Mouse (Mus musculus) heart, embryonic 12.5 days (tissue): ENCODE measurements around the gene Htr2a. TPM values are rescaled to one million over a fixed set of nuclear protein-coding genes. Genes with fewer than 3 reads are reported as not detected.
A peak's percentile ranks its signal among the peaks of the same experiment; 100 is the strongest.

Experiments
- ATAC-seq: fragments of 200-750 bp; cut with Nextera tagmentation; 2 replicates; pipeline ENCODE4 v1.8.0; 2017; ENCODE audit warnings: moderate TSS enrichment, moderate library complexity; ENCODE audit not compliant: insufficient number of reproducible peaks, low FRiP score
- H3K27ac ChIP-seq: fragments of 300-500 bp; sonication (generic); 2 replicates; pipeline ENCODE4 v1.5.1; 2016; ENCODE audit warnings: mild to moderate bottlenecking, moderate library complexity; ENCODE audit not compliant: poor library complexity, severe bottlenecking
- H3K27me3 ChIP-seq: fragments of 300-500 bp; sonication (generic); replicated peaks from 2 replicates; pipeline ENCODE4 v1.6.1; 2016; ENCODE audit warnings: mild to moderate bottlenecking, moderate library complexity
- H3K36me3 ChIP-seq: fragments of 300-500 bp; sonication (generic); 2 replicates; pipeline ENCODE4 v1.6.1; 2016; ENCODE audit warnings: mild to moderate bottlenecking, moderate library complexity
- H3K4me1 ChIP-seq: fragments of 300-500 bp; sonication (generic); replicated peaks from 2 replicates; pipeline ENCODE4 v1.6.1; 2016; ENCODE audit warnings: mild to moderate bottlenecking
- H3K4me2 ChIP-seq: fragments of 300-500 bp; sonication (generic); 2 replicates; pipeline ENCODE4 v1.6.1; 2016; ENCODE audit warnings: mild to moderate bottlenecking, moderate library complexity
- H3K4me3 ChIP-seq: fragments of 300-500 bp; sonication (generic); 2 replicates; pipeline ENCODE4 v1.5.1; 2016; ENCODE audit warnings: mild to moderate bottlenecking
- H3K9ac ChIP-seq: fragments of 300-500 bp; sonication (generic); 2 replicates; pipeline ENCODE4 v1.6.1; 2016; ENCODE audit warnings: mild to moderate bottlenecking, moderate library complexity
- H3K9me3 ChIP-seq: fragments of 300-500 bp; sonication (generic); replicated peaks from 2 replicates; pipeline ENCODE4 v1.6.1; 2016; ENCODE audit warnings: mild to moderate bottlenecking, moderate library complexity
- WGBS: fragments of 180-500 bp; shearing (Covaris S2); methylation state at CpG from one replicate; pipeline ENCODE4 v1.1.7; 2016; 5-methylcytosine and 5-hydroxymethylcytosine counted together
- polyA plus RNA-seq: library from polyadenylated mRNA; unstranded; fragments of >200 nt; fragmentation: Nextera tagmentation; extraction: Ambion mirVana; gene quantifications from 2 replicates; pipeline ENCODE4 v1.2.1, GENCODE M21; 2016

The Htr2a gene
- polyA plus RNA-seq, 1 experiment from 2014 or later, result 1.4 TPM

DNA sequence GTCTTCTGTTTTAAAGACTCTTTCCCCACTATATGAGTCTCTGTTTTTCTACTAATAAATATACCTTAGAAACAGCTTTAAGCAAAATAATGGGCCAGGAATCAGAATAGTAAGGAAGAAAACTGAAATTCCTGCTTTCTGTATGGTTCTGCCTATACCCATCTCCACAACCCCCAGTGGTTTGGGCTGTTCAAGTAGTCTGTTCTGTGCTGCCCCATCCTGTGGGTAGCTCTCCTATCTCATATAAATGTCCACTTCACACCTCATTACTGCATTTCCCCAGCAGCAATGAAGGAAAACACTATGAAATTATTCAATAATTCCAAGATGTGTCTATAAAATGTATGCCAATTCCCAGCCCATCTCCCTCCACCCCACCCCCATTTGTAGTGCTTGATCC lies 56.8 kb downstream of the Htr2a start:
- no peak overlapping the region for H3K4me3 ChIP-seq
- H3K36me3 ChIP-seq, result no peaks in the 10 kb centered on the region
- ATAC-seq, result no peak
- no peaks in the 10 kb centered on the region for H3K4me1 ChIP-seq
- H3K27me3 ChIP-seq, result peaks cover 20% of the 10 kb centered on the region
- H3K4me2 ChIP-seq, result no peak overlapping the region
- no peaks in the 10 kb centered on the region for H3K9me3 ChIP-seq
- no peak overlapping the region for H3K27ac ChIP-seq
- no peak overlapping the region for H3K9ac ChIP-seq

DNA sequence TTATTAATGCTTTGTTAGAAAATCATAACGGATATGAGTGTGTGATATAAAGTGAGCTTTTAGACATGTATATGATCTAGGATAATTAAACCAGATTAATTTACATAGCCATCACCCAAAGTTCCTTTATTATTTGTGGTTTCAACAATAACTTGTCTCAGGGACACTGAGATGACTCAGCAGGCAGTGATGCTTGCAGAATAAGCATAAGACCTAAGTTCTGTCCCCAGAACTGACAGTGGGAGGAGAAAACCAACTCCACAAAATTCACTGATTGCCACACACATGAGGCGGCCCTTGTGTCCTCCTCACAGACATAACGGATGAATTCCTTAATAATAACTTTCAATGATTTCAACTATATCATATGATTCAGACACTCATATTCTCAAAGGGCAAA lies 58.6 kb downstream of the Htr2a start:
- Histone ChIP-seq H3K4me1 (no peaks in the 10 kb centered on the region), H3K9ac (no peak overlapping the region), H3K4me3 (no peak overlapping the region), H3K27ac (no peak overlapping the region), H3K4me2 (no peak overlapping the region), H3K27me3 (peaks cover 12% of the 10 kb centered on the region; the same call in 1 of the 2 replicates), H3K36me3 (no peaks in the 10 kb centered on the region), H3K9me3 (no peaks in the 10 kb centered on the region)
- 81% methylated on average over 3 of the region's 3 CpGs for WGBS
- ATAC-seq, result no peak

DNA sequence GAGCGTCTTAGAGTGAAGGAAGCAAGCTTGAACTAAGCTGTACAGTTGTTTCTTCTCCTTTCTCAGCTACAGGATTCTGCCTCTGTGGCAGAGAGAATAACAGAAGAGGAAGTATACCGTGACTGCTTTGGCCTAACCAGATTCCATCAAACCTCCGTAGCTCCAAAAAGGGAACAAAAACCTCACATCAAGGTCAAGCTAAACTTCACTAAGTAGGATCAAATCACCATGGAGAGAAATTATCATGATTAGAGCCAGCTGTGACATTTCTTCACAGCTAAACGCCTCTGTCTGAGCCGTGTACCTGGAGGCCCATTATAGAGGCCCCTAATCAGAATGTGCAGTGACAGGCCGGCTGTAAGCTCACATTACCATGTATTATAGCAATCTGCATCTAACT lies 63.3 kb downstream of the Htr2a start:
- Histone ChIP-seq H3K36me3 (no peaks in the 10 kb centered on the region), H3K27ac (no peak overlapping the region)
- no peak for ATAC-seq

DNA sequence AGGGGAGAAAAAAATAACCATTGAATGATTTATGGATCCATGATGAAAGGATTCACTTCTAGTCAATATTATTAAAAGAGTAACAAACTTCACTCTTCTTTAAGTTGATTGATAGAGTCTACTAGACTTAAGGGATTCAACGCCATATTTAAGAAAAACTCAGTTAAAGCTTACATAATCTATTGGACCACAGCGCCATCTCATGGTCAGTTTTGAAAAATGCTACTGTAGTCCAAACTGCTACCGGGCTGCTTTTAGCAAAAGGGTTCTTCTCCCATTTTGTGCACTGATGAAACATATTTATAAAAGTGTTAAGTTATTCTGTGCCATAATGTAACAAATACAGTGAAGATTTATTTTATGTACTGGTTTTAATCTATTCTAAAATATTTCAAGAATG lies 68.4 kb downstream of the Htr2a start:
- Histone ChIP-seq H3K27ac (no peak overlapping the region), H3K9ac (no peak overlapping the region), H3K4me3 (no peak overlapping the region), H3K9me3 (no peaks in the 10 kb centered on the region), H3K4me2 (no peak overlapping the region), H3K27me3 (0 out of 2 replicates have a peak, but pooled peaks cover 3% of the 10 kb centered on the region), H3K36me3 (no peaks in the 10 kb centered on the region), H3K4me1 (no peaks in the 10 kb centered on the region)
- 19% methylated on average over 3 of the region's 3 CpGs for WGBS
- ATAC-seq, result no peak

More for the DNA sequence above, 63.3 kb downstream of the Htr2a start:
- H3K27me3 ChIP-seq, result no peaks in the 10 kb centered on the region
- whole genome bisulfite sequencing, result 65% methylated on average over 6 of the region's 6 CpGs
- H3K9ac ChIP-seq, result no peak overlapping the region
- H3K9me3 ChIP-seq, result no peaks in the 10 kb centered on the region
- no peak overlapping the region for H3K4me2 ChIP-seq
- no peak overlapping the region for H3K4me3 ChIP-seq
- no peaks in the 10 kb centered on the region for H3K4me1 ChIP-seq

DNA sequence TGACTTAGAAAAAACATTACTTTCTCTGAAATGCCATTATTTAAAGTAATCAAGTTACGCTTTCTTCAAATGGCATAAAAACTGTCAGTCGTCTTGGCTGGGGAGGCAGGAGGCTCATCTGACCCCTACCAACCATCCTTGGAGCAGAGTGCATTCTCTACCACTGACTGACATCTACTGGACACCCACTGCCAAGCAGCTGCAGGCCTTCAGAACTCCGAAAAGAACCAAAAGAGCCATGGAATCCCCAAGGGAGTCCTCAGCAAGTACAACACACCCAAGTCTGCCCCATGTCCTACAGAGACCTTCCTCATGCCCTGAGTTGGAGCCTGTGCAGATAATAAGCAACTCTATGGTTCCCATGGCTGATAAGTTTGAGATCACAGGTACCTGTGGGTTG lies 82.9 kb downstream of the Htr2a start:
- ATAC-seq, result no peak
- H3K9me3 ChIP-seq, result no peaks in the 10 kb centered on the region
- H3K36me3 ChIP-seq, result no peaks in the 10 kb centered on the region
- no peak overlapping the region for H3K4me3 ChIP-seq
- H3K27ac ChIP-seq, result no peak overlapping the region
- no peak overlapping the region for H3K9ac ChIP-seq
- H3K4me1 ChIP-seq, result no peaks in the 10 kb centered on the region
- WGBS, result 64% methylated on average over 3 of the region's 3 CpGs
- no peaks in the 10 kb centered on the region; the same call in 1 of the 2 replicates for H3K27me3 ChIP-seq
- no peak overlapping the region for H3K4me2 ChIP-seq

DNA sequence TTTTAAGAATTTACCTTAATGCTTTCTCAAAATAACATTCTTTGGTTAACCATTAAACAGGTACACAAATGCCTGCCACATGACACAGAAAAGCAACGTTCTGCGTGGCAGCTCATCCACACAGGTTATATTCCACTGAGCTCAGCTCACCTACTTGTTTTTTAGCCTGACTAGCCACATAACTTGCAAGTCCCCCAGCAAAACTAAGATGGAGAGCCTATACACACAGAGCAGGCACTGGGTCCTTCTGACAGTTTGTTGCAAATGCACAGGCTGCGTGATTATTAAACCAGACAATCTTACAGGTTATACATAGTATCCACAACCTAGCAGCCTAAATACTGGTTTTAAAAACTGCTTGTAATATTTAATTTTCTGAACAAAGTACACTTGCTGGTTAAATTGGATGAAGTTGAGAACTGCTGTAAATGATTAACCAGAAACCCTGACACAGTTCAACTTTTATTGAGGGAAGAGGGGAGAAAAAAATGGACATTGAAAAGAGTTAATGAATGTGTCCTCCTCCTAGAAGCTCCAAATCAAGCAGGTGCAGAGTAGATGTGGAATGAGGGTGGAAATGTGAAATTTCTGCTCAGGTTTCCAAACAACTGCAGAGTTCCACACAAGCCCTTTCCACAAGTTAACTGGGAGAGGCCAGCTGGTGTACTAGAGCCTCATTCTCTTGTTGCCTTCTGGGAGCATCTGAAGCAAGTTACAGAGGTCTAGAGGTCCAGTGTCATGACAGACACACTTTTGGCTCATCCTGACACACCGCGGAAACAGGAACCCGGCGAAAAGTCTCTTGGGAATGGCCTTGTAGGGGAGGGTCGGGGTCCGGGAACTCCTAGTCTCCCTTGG lies 90.8 kb downstream of the Htr2a start:
- no peak for ATAC-seq
- 32% methylated on average over 9 of the region's 9 CpGs for WGBS
- H3K9ac ChIP-seq, result peak overlapping the region; percentile 44; the same call in 1 of the 2 replicates

DNA sequence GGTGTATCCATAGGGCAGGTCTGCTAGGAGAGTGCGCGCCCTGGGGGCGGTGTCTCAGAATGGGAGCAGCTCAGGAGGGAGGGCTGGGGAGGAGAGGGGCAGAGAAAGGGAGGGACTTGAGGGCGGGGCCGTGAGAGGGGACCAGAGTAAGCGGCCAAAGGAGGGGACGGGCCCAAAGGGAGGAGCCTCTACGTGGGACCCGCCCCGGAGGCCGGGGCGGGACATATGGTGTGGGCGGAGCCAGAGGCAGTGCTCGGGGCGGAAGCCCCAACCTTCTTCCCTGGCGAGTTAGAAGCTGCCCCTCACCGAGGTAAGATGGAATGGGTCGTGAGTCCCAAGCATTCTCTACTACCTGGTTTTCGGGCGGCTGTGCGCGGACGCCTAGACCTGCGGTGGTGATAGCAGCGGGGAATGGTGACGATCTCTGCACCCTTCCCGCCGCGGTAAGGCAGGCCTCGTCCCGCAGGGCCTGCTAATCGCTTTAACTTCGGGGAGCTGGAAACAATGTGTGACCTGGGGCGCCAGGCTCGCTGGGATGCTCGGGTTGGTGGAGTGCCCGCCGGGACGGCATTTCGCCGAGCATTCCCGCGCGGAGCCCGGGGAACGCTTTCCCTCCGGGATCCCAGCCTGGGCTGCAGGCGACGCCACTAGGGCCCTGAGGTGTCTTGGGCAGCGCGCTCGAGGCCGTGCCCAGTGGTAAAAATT lies 91.6 kb downstream of the Htr2a start, which contains the start of gene Esd:
Gene Esd (plus strand): TSS at position 219 of the 705 bp plus-strand sequence.
- Histone ChIP-seq H3K4me2 (peak within 1 kb of the TSS; percentile 63), H3K36me3 (peaks cover 13% of the 10 kb centered on the region), H3K27me3 (no peaks in the 10 kb centered on the region), H3K9ac (peak within 1 kb of the TSS; percentile 80), H3K4me3 (peak within 1 kb of the TSS; percentile 79), H3K9me3 (no peaks in the 10 kb centered on the region), H3K4me1 (peaks cover 15% of the 10 kb centered on the region), H3K27ac (peak within 1 kb of the TSS; percentile 87)
- peak; percentile 99 for ATAC-seq
- WGBS, result under 1% methylated on average over 53 of the region's 53 CpGs

More for the DNA sequence above, 90.8 kb downstream of the Htr2a start:
- Histone ChIP-seq H3K4me1 (peaks cover 15% of the 10 kb centered on the region), H3K9me3 (no peaks in the 10 kb centered on the region), H3K36me3 (0 out of 2 replicates have a peak, but pooled peaks cover 6% of the 10 kb centered on the region), H3K27ac (no peak overlapping the region), H3K27me3 (no peaks in the 10 kb centered on the region), H3K4me2 (peak overlapping the region; percentile 63), H3K4me3 (peak overlapping the region; percentile 79)

DNA sequence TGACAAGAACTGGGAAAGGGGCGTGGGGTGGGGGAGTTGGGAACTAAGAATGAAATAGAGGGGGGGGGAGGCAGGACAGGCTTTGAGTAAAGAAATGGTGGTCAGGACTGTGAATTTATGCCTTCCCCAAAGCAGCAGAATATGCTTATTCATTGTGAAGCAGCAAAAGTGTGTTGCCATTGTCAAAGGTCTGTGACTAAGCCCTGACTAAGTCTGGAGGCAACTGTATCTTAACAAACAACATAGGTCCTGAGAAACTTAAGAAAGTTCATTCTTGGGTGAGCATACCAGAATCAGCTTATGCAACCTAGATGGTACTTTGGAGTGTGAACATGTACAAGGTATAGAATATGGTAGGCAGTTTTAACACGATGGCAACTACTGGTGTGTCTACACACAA lies 92.8 kb downstream of the Htr2a start:
- no peak overlapping the region for H3K27ac ChIP-seq
- H3K4me1 ChIP-seq, result peaks cover 15% of the 10 kb centered on the region
- no peak overlapping the region for H3K9ac ChIP-seq
- WGBS, result 68% methylated on average over 2 of the region's 2 CpGs
- peak overlapping the region; percentile 63 for H3K4me2 ChIP-seq
- peaks cover 19% of the 10 kb centered on the region for H3K36me3 ChIP-seq
- H3K4me3 ChIP-seq, result peak overlapping the region; percentile 79
- no peaks in the 10 kb centered on the region for H3K27me3 ChIP-seq
- ATAC-seq, result no peak
- no peaks in the 10 kb centered on the region for H3K9me3 ChIP-seq

DNA sequence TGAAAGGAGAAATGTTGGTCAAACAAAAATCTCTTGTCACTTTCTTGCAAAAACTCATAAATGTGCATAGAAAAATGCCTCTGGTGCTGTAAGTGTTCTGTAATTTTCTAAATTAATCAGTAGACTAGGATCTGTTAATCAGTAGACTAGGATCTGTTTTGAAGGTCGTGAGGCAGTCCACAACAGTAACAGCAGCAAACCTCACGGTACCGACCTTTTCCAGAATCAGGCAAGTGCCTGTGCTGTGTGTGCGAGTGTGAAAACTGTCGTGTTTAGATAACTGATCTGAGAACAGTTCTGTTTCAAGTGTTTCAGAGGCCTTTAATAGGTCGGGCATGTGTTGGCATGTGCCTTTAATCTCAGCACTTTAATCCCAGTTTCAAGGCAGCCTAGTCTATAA lies 94.8 kb downstream of the Htr2a start:
- ATAC-seq, result no peak
- H3K27ac ChIP-seq, result no peak overlapping the region
- no peak overlapping the region for H3K4me2 ChIP-seq
- 46% methylated on average over 6 of the region's 6 CpGs for WGBS
- peaks cover 15% of the 10 kb centered on the region for H3K4me1 ChIP-seq
- H3K36me3 ChIP-seq, result peaks cover 38% of the 10 kb centered on the region
- no peaks in the 10 kb centered on the region for H3K9me3 ChIP-seq
- H3K4me3 ChIP-seq, result no peak overlapping the region
- H3K9ac ChIP-seq, result no peak overlapping the region
- H3K27me3 ChIP-seq, result no peaks in the 10 kb centered on the region

DNA sequence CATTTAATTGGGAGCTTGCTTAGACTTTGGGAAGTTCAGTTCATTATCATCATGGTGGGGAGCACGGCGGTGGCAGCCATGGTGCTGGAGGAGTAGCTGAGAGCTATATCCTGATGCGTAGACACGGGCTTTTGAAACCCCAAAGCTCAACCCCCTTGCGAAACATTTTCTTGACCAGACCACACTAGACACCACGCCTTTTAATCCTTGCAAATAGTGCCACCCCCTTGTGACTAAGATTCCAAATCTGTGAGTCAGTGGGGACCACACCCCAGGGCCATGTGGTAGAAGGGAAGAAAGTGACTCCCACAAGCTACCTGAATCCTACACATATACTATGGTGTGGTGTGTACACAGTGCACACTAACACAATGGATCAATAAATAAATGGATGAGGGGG lies 96.2 kb downstream of the Htr2a start:
- Histone ChIP-seq H3K9ac (no peak overlapping the region), H3K4me3 (no peak overlapping the region), H3K27me3 (no peaks in the 10 kb centered on the region), H3K4me1 (peaks cover 15% of the 10 kb centered on the region), H3K36me3 (peaks cover 51% of the 10 kb centered on the region), H3K9me3 (no peaks in the 10 kb centered on the region), H3K27ac (no peak overlapping the region), H3K4me2 (no peak overlapping the region)
- 98% methylated on average over 6 of the region's 6 CpGs for WGBS
- ATAC-seq, result no peak
